Mouse (Mus musculus): ENCODE measurements at regions not wholly inside any gene's neighbourhood (a gene's known extent, or its start where the extent isn't known, plus 50 kb on each side); places are given as distances from the start of the nearest gene placed in this dataset.

- TF ChIP-seq CTCF (IDR thresholded peaks at IDR 0.05) (no peak), EP300 (IDR thresholded peaks at IDR 0.05) (peak; percentile 80)
Measured at GRCm38 (mm10) chr2:50419648-50420047, 123.0 kb upstream of the Mmadhc start.

Data from lung, postnatal 0 days (tissue).